Mouse (Mus musculus): ENCODE results near the gene Acot4. TPM values are rescaled to one million over a fixed set of nuclear protein-coding genes. Genes with fewer than 3 reads are reported as not detected.
A peak's percentile ranks its signal among the peaks of the same experiment; 100 is the strongest.
"Not testable (repeated sequence)": the region's sequence is repeated elsewhere in the genome, so short reads cannot be mapped to it uniquely, and the experiment has no call there.

Acot4 gene
- total RNA-seq, 2 experiments from 2014 or later = 0.05 to 0.08 TPM

- Histone ChIP-seq H3K4me3 (no peak overlapping the region), H3K27ac (no peak overlapping the region)
- DNase-seq = no peak
- intact Hi-C loops (cut with DNase I) = loop anchor here (10.0 kb wide), 1 partner anchor 353 kb away; no protein-coding TSS in a partner anchor
- no peak for TF ChIP-seq CTCF (IDR thresholded peaks at IDR 0.05)
These were observed 30.1 kb downstream of the Acot4 start for GRCm38 (mm10) chr12:84068296-84068695.

GRCm38 (mm10) chr12:84068986-84069385, 30.8 kb downstream of the Acot4 start, which contains the start of gene Acot5:
Acot5 (plus strand) TSS chr12:84069325.
- DNase-seq = no peak
- no peak for TF ChIP-seq CTCF (IDR thresholded peaks at IDR 0.05)
- no peak within 1 kb of the TSS for H3K27ac ChIP-seq
- H3K4me3 ChIP-seq = peak within 1 kb of the TSS; percentile 64
- intact Hi-C loops (cut with DNase I) = loop anchor here (10.0 kb wide), 1 partner anchor 354 kb away; no protein-coding TSS in a partner anchor

GRCm38 (mm10) chr12:84069582-84069981, 31.4 kb downstream of the Acot4 start:
- intact Hi-C loops (cut with DNase I) = loop anchor here (10.0 kb wide), 1 partner anchor 355 kb away; no protein-coding TSS in a partner anchor

GRCm38 (mm10) chr12:84071696-84072095, 33.5 kb downstream of the Acot4 start:
- intact Hi-C loops (cut with DNase I) = no loop called here
- Histone ChIP-seq H3K4me3 (no peak overlapping the region), H3K27ac (no peak overlapping the region)
- TF ChIP-seq CTCF (IDR thresholded peaks at IDR 0.05) = no peak
- no peak for DNase-seq

More at GRCm38 (mm10) chr12:84069582-84069981, 31.4 kb downstream of the Acot4 start:
- not testable (repeated sequence) for H3K27ac ChIP-seq
- peak; percentile 54 for DNase-seq
- H3K4me3 ChIP-seq = peak overlapping the region; percentile 64

GRCm38 (mm10) chr12:84077371-84077990, 39.3 kb downstream of the Acot4 start:
- no peak for DNase-seq
- intact Hi-C loops (cut with DNase I) = no loop called here
- TF ChIP-seq CTCF (IDR thresholded peaks at IDR 0.05) = no peak
- Histone ChIP-seq H3K4me3 (no peak overlapping the region), H3K27ac (no peak overlapping the region)

GRCm38 (mm10) chr12:84083842-84084241, 45.7 kb downstream of the Acot4 start:
- DNase-seq = no peak
- Histone ChIP-seq H3K4me3 (no peak overlapping the region), H3K27ac (no peak overlapping the region)
- intact Hi-C loops (cut with DNase I) = no loop called here
- no peak for TF ChIP-seq CTCF (IDR thresholded peaks at IDR 0.05)

- no peak for TF ChIP-seq CTCF (IDR thresholded peaks at IDR 0.05)
- DNase-seq = no peak
- intact Hi-C loops (cut with DNase I) = no loop called here
- H3K27ac ChIP-seq = no peak overlapping the region
- H3K4me3 ChIP-seq = no peak overlapping the region
These were observed 46.4 kb downstream of the Acot4 start for GRCm38 (mm10) chr12:84084581-84084980.

- DNase-seq; intact Hi-C loops (cut with DNase I); H3K27ac ChIP-seq; H3K4me3 ChIP-seq: not testable (repeated sequence)
These were observed 56.5 kb downstream of the Acot4 start for GRCm38 (mm10) chr12:84094666-84095065.

Other genes starting within 250 kb of the Acot4 start
- gene Numb, start 116.4 kb upstream of the Acot4 start, total RNA-seq (2021) = 10 to 100 TPM; 16.8 to 21.3 TPM
- 1 to 10 TPM; 3.3 to 4.2 TPM for gene Riox1, start 87.8 kb upstream of the Acot4 start, total RNA-seq (2021)
- not detected for gene Heatr4, start 53.5 kb upstream of the Acot4 start, total RNA-seq (2021)
- gene Acot2, start 50.5 kb upstream of the Acot4 start, total RNA-seq (2021) = 10 to 100 TPM; 11.7 to 22.1 TPM
- gene Acot1, start 28.9 kb upstream of the Acot4 start, total RNA-seq (2021) = 1 to 10 TPM; 2.2 to 3.9 TPM
- gene Gm49366, start 556 bp downstream of the Acot4 start, total RNA-seq (2021) = not detected
- gene Acot3, start 13.8 kb downstream of the Acot4 start, total RNA-seq (2021) = not detected
- gene Acot5, start 30.9 kb downstream of the Acot4 start, total RNA-seq (2021) = under 1 TPM in 1 of 2 experiments, not detected in 1; 0.17 TPM
- gene Acot6, start 62.3 kb downstream of the Acot4 start, total RNA-seq (2021) = 1 to 10 TPM; 1.7 to 2.5 TPM
- 1 to 10 TPM; 9.8 to 10.0 TPM for gene Dnal1, start 76.0 kb downstream of the Acot4 start, total RNA-seq (2021)
- gene Pnma1, start 110.1 kb downstream of the Acot4 start, total RNA-seq (2021) = under 1 TPM; 0.10 to 0.17 TPM
- 10 to 100 TPM; 10.2 to 11.9 TPM for gene Elmsan1, start 180.5 kb downstream of the Acot4 start, total RNA-seq (2021)
- gene Ptgr2, start 246.9 kb downstream of the Acot4 start, total RNA-seq (2021) = 10 to 100 TPM; 56.3 to 98.8 TPM